Mouse (Mus musculus) thymus, adult 18-20 months (tissue): ENCODE measurements around the gene Cbfa2t2.
A peak's percentile ranks its signal among the peaks of the same experiment; 100 is the strongest.

ENCODE experiments used
- DNase-seq, 2 experiments: peaks; one replicate each; pipeline ENCODE4 v3.0.0; 2022; ENCODE audit warnings: mixed read lengths in 2 of 2

The Cbfa2t2 gene

GRCm38 (mm10) chr2:154539720-154540119, 103.4 kb downstream of the Cbfa2t2 start:
- DNase-seq, result no peak

- DNase-seq, result no peak
These were observed 105.3 kb downstream of the Cbfa2t2 start for GRCm38 (mm10) chr2:154541630-154542029.

GRCm38 (mm10) chr2:154543567-154544347, 107.5 kb downstream of the Cbfa2t2 start:
- no peak for DNase-seq

GRCm38 (mm10) chr2:154546711-154547110, 110.4 kb downstream of the Cbfa2t2 start, which contains the start of gene 1700003F12Rik:
Gene 1700003F12Rik, plus strand, starts transcription at chr2:154547085.
- DNase-seq, result no peak

GRCm38 (mm10) chr2:154548688-154549087, 112.4 kb downstream of the Cbfa2t2 start:
- no peak for DNase-seq

- DNase-seq, result peak; percentile 51 to 54
These were observed 113.0 kb downstream of the Cbfa2t2 start for GRCm38 (mm10) chr2:154549127-154549885.

GRCm38 (mm10) chr2:154549886-154550189, 113.6 kb downstream of the Cbfa2t2 start:
- DNase-seq, result no peak

GRCm38 (mm10) chr2:154550937-154551336, 114.7 kb downstream of the Cbfa2t2 start:
- DNase-seq, result no peak

GRCm38 (mm10) chr2:154551476-154551875, 115.2 kb downstream of the Cbfa2t2 start, which contains the start of gene Actl10:
Gene Actl10, plus strand, starts transcription at chr2:154551776.
- DNase-seq, result no peak

- no peak for DNase-seq
These were observed 115.6 kb downstream of the Cbfa2t2 start for GRCm38 (mm10) chr2:154551927-154552326.

GRCm38 (mm10) chr2:154552424-154552907, 116.2 kb downstream of the Cbfa2t2 start:
- peak; percentile 56 to 64 for DNase-seq

GRCm38 (mm10) chr2:154555235-154555634, 119.0 kb downstream of the Cbfa2t2 start:
- no peak for DNase-seq

- DNase-seq, result no peak
These were observed 121.0 kb downstream of the Cbfa2t2 start for GRCm38 (mm10) chr2:154557184-154557832.

- peak; percentile 59 to 60 for DNase-seq
These were observed 122.2 kb downstream of the Cbfa2t2 start, which contains the start of gene Necab3 for GRCm38 (mm10) chr2:154558264-154559039. Gene Necab3, minus strand, starts transcription at chr2:154558890.

GRCm38 (mm10) chr2:154563612-154564170, 127.4 kb downstream of the Cbfa2t2 start:
- no peak for DNase-seq

- no peak for DNase-seq
These were observed 129.3 kb downstream of the Cbfa2t2 start for GRCm38 (mm10) chr2:154565562-154565961.

GRCm38 (mm10) chr2:154566641-154567040, 130.4 kb downstream of the Cbfa2t2 start:
- no peak for DNase-seq

- no peak for DNase-seq
These were observed 131.5 kb downstream of the Cbfa2t2 start for GRCm38 (mm10) chr2:154567766-154568165.

GRCm38 (mm10) chr2:154568329-154569070, 132.2 kb downstream of the Cbfa2t2 start:
- no peak for DNase-seq

- DNase-seq, result peak; percentile 39 to 47
These were observed 132.9 kb downstream of the Cbfa2t2 start for GRCm38 (mm10) chr2:154569071-154569748.
